Mouse (Mus musculus) cerebellum, postnatal 14 days (tissue): Measurements from ENCODE around the gene Efnb2.

Experiments
- DNase-seq, 2 experiments: peaks; one replicate each; pipeline ENCODE4 v3.0.0; 2021; ENCODE audit warnings: mixed read lengths in 2 of 2

The Efnb2 gene

DNA sequence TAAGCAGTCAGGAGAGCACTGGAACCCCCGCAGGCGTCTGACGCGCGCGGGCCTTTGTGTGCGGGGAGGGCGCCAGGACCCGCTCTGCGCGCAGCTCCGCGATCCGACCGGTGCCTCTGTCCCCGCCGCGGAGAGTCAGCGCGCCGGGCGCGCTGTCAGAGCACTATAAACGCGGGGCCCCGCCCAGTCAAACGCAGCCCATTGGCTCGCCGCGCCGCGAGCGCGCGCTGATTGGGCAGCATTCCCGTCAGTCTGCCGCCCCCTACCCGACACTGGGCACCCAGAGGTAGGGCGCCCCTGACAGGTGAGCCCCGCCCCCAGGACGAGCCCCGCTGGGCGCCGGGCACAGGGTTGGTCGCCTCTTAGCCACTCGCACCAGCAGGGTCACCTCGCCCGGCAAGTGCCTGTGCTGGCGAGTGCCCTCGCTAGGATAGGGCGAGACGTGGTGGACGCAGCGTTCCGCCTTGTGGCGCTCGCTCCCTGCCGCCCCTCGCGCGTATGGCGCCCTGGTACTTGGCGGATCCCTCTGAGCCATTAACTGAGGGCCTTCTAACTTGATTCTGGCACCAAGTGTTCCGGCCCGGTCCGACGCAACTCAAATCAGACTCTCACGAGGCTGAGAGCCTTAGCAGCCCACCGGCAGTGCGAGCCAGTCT is at the start of gene Efnb2:
Gene Efnb2 (minus strand): TSS at position 140 of the 656 bp plus-strand sequence.
- DNase-seq = peak; percentile 97 to 99

DNA sequence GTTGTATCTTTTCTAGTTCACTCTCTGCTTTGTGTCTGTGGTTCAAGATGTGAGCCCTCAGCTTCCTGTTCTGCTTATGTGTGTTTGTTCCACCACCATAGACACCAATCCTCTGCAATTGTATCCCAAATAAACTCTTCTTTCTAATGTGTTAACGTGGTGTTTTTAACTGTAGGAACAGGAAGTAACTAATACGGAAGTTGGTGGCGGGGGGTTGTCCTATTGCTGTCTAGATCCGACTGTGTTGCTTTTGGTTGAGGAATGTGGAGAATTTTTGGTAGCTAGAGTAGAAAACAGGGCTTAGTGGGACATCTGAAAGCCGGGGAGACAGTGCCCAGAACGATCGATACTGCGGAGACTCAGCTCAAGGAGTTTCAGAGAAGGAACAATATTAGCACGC is 43.8 kb upstream of the Efnb2 start:
- no peak for DNase-seq

DNA sequence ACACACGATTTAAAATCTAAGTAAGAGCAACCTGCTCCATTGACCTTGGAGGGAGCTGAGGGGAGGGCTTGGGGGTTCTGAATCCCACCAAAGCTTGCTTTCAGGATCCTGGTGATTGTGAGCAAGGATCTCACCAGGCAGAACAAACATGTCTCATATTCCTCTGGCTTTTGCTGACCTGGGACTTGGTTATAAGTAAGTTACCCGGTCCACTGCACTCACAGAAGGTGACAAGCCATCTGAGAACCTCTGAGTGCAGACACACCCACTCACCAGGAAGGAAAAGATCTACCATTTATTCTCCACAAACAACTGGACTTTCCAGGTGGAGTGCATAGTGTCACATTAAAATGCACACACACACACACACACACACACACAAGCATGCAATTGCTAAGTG is 42.6 kb upstream of the Efnb2 start:
- no peak for DNase-seq

DNA sequence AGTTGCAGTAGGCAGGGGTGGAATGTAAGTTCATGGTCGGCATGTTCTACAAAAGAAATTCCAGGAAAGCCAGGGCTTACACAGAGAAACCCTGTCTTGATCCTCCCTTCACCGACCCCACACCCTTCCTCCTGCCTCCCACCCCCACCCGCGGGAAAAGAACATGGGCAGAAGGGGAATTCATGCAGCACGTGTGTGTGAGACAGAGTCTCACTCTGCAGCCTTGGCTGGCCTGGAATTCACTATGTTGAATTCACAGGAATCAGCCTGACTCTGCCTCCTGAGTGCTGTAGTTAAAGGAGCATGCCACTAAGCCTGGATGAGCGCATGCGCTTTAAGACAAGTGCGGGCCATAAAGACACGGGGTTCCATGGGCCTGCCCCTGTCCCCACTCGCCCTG is 39.8 kb upstream of the Efnb2 start:
- DNase-seq = no peak

DNA sequence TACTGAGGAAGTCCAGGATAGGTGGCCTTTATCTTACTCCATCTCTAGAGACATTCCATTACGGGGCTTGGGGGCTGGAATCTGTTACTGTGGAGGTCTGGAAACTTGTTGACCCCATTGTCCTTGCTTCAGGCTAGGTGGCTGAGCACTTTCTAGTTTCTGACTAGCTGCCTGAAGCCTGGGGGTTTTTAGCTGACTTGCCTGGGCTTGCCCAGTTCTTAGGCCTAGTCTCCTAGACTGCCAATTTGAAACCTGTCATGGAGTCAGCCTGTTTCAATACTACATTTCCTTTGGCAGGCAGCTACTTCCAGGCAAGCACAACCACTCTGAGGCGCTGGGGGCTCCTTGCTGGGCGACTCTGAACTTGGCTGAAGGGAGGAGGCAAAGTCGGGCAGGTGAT is 39.2 kb upstream of the Efnb2 start:
- DNase-seq = no peak

DNA sequence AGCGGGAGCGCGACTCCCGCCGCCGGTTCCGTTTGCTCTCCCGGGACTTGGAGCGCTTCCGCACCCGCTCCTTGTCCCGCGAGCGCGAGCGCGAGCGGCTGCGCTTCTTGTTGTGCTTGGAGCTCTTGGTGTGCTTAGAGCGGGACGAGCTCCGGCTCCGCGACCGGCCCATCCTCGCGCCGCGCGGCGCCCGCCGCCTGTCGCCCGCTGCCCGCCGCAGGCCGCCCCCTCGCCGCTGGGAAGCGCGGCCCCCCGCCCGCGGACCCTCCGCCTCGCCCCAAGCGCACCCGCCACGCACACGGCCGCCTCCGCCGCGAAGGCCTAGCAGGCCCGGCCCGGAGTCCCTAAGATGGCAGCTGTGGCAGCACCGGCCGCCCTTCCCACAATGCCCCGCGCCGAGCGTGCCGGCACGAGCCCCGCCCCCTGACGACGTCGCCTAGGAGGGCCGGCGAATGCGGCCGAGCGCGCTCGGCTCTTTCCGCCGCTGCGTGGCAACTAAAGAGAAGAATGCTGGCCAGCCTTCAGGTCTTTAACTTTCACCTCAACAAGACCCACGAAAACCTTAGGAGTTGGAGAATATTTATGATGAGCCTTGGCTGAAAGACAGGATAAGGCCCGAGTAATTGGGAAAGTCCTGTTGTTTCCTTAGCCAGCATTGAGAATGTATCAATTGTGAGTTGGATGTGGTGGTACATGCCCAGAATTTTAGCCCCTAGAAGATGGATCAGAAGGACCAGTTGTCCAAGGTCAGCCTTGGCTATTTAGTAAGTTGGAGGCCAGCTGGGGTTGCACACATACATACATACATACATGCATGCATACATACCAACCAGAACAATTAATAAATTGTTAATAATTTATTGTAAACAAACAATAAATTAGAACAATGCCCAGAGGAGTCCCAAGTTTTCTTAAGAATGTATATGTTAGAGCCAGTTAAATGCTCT is 29.4 kb upstream of the Efnb2 start, which contains the start of gene Arglu1:
Gene Arglu1 (minus strand): TSS at position 376 of the 947 bp plus-strand sequence.
- peak; percentile 99 to 100 for DNase-seq

DNA sequence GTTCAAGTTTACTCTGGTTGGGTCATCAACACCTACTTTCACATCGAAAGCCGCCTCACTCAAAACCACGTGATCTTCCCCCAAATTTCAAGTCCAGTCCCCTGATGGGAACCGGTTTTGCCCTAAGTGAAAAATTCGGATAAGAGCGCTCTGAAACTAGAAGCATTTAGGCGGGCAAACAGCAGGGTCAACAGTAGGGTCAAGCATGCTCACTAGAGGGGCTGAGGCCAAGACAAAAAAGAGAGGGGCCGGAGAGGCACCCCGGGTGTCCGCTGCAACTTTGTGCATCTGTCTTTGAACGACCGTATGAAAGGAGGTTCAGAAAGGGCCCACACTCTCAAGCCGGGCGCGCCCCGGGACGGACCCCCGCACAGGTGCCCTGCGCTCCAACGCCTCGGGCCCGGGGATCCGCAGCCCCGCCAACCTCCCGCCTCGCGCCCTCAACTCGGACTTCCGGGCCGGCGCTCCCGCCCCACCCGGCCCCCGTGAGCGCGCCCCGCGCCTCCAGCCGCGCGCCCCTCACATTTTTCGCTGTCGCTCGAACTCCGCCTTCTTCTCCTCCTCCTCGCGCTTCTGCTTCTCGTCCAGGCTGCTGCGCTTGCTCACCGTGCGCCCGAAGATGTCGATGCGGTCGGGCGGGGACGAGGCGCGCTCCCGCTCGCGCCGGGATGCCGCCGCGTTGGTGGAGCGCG is 28.6 kb upstream of the Efnb2 start:
- peak; percentile 69 to 74 for DNase-seq

DNA sequence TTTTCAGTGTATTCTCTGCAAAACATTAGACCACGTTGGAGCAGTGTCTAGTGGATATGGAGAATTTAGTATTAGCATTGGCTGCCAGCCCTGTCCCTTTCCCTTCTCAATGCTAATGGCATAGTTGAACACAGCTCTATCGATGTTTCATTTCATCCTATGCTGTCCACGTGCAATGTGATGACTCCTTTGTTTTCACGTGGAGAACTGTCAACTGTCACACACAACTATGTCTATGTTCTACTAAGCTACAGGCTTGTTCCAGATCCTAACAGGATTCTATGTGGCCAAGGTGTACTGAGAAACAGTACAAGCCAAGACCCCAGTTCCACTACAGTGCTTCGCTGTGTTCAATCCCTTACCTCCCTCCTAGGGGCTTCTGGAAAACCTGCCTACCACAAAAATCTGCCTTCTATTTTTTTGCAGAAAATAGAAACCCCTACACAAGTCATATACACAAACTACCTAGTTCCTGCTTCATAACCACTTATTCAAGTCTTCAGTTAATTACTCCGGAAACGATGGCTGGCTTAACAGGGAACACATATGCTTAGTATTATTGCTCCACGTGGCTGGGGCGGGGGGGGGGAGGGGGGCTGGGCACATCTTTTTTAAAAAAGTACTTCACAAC is 27.9 kb upstream of the Efnb2 start:
- no peak for DNase-seq

DNA sequence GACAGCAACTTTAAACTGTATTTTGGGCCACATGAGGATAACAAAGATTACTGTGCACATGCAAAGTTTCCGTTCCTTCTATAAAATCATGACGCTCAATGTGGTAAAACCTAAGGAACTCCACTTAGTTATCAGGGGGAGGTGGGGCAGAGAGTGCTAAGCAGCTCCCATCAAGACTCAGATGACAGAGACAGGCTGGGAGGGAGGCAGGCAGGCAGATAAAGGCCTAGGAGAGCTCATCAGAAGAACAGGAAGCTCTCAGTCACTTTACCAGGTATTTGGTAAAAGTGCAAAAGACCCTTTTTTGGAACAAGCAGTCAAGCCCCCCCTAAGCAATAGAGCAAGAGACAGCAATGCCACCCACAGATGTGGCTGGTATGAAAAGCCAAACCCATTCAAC is 24.5 kb upstream of the Efnb2 start:
- DNase-seq = no peak

DNA sequence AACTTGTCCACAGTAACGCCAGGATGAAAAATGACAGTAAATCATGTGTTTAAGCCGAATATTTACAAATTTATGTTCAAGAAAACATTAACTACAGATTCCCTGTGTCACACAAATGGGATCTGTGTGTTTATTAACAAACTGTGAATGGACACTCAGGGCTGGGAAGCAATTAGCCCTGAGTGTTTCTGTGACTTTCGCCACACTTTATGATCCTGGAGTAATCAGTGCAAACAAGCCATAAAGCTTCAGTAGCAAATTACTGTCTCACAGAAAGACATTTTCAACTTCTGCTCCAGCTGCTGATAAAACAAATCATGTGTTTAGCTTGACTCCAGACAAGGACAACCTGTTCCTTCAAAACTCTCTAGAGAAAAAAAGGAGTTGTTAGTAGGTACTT is 21.7 kb upstream of the Efnb2 start:
- DNase-seq = no peak

DNA sequence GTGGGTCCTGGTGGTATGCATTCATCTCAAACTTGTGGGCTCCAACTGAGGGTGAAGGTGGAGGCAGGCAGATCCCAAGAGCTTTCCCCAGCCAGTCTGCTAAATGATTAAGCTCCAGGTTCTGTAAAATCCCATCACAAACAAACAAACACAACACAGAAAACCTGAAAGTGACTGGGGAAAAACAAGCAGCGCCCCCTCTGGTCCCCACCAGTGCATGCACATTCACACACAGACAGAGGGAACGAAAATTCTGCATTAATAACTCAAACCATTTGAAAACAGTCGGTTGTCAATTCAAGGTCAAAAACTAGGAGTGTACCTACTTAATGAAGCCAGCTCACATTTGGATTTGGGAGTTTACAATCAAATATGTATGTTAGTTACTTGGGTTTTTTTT is 17.2 kb upstream of the Efnb2 start:
- DNase-seq = no peak

DNA sequence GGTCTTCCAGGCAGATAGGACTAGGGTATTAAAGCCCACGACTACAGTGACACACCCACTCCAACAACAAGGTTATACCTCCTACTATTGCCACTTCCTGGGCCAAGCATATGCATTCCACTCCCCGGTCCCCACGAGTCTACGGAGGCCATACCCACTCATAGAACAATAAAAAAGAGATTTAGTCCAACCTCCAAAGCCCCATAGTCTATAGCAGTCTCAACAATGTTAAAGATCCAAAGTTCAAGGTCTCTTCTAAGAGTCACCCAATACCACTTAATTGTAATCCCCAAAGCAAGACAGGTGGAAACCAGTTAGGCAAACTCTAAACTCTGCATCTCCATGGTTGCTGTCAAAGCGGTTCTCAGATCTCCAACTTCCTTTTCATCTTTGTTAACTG is 13.8 kb upstream of the Efnb2 start:
- DNase-seq = no peak

DNA sequence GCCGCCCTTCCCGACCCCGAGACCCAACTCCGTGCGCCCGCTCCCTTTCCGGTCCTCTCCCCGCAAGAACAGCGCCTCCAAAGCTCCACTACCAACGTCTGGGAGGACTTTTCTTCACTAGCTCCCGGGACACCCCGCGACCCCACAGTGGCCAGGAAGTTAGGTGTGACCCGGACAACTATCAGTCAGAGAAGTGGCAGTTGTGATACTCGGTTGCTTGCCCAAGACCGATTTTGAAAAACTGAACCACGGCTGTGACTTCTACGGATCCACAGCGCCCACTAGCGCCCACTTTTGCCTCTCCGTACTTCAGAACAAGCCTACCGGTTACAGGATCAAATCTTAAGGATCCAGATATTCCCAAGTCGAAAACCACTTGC is 707 bp upstream of the Efnb2 start:
- peak; percentile 96 to 97 for DNase-seq

DNA sequence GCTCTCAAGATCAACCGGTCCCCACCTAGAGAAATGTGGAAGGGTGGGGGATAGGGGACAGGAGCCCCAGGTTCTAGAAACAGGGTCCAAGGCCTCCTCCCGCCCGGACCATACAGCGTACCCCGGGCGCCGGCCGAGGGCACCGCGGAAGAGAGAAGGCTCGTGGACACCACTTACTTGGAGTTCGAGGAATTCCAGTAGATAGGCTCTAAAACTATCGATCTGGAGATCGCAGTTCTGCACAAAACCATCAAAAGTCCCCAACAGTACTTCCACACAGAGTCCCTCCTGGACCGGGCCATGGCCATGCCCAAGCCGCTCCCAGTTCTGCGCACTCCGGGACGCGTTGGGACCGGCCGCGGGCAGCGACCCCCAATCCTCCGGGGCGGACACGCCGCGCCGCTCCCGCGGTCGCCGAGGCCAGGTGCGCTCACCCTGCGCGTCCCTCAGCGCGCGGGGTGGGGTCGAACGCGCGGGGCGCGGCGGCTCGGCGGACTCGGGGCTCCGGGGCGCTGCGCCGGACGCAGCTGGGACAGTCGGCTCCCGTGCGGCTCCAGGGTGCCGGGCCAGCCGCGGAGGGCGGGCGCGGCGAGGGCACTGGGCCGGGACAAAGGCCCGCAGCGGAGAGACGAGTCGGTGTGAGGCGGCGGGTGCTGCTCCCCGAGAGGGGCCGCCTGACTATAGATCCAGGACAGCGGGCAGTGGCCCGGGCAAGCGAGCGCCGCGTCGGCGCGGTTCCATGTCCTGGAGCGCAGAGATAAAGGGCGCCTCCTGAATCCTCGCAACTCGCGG is 539 bp downstream of the Efnb2 start:
- no peak for DNase-seq

DNA sequence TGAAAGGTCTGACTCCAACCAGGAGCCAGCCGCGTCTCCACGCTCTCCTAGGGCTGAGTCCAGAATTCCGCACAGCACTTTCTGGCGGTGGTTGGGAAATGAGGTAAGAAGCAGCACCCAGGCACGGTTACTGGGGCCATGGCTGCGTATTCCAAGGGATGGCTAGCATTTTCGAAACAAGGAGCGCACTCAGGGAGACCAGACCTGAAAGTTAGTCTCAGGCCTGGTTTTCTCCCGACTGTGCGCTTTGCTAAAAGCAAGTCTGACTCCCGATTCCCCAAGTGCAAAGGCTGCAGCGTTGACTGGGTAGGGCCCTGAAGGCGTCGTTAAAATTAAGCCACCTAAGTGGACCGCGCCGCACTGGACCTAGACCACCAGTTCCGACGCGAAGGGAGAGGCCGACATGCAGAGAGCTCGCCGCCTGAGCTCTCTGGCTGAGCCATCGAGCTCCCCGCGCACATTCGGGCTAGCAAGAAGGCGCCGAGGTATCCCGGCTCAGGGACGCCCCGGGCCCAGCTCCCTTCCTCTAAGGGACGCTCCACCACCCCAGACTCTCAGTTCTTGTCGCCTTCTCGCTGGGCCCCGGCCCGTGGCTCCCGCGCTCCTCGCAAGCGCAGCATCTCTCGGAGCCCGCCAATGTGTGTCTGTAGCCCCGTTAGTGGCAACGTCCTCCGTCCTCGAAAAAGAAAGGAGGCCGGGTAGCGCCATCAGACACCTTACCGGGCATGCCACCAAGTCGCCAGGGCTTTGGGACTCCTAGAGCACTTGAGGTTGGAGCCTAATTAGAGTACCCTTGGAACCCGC is 1.3 kb downstream of the Efnb2 start:
- peak; percentile 49 to 66 for DNase-seq

DNA sequence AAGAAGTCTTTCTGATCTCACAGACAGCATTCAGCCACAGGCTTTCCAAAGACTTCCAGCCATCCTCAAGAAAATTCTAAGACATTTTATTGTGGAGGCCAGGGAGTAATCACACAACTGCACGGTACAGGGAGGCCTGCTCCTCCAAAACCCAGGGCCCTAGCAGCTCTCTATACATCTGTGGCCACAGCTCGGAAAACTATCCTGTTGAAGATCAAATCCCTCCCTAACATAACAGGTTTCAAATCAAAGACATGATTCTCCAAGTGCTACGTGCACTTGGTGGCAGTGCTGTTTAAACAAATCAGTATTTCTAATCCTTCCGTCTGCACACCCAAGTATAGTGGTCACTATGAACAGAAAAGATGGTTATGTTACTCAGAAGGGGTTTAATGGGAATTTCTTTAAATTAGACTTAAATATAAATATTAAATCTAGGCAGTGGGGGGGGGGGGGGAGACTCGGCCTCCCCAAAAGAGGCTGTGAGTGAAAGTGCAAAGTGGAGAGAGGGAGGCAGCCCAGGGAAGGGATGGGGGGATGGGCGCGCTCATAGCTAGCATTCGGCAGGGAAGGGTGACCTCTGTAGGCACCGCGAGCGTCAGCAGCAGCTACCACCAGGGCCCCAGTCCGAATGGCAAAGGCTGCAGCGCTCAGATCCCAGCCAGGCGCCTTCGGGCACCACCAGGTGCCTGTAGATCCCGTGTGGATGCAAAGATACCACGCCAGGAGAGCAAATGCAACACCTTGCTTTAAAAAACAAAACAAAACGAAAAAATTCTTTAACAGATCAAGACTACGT is 2.4 kb downstream of the Efnb2 start:
- peak; percentile 94 to 96 for DNase-seq

DNA sequence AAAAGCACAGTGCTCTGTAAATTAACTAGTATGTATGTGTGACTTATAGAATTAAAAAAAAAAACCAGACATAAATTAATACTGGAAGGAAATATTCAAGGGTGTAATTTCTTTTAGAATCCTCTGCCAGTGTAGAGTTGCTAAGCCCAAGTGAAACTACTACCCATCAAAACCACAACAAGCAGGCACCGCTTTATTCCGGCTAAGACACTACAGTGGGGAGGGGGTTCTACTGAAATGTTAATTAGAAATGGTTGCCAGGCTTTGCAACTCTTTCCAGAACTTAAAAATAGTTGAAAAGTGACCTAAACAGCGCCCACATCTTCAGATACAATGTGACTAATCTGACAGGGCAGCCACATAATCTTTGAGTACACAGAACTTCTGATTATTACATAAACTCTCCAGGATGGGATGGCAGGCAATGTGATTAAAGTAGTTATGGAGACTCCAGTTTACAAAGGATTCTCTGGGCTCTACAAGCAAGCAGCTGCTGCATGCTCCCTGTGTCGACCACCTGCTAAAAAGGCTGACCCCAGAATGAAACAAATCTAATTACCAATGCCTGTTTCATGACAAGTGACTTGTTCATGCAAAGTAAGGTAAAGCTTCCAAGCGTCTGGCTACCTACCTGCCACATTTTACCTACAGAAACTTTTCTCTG is 3.2 kb downstream of the Efnb2 start:
- DNase-seq = no peak

DNA sequence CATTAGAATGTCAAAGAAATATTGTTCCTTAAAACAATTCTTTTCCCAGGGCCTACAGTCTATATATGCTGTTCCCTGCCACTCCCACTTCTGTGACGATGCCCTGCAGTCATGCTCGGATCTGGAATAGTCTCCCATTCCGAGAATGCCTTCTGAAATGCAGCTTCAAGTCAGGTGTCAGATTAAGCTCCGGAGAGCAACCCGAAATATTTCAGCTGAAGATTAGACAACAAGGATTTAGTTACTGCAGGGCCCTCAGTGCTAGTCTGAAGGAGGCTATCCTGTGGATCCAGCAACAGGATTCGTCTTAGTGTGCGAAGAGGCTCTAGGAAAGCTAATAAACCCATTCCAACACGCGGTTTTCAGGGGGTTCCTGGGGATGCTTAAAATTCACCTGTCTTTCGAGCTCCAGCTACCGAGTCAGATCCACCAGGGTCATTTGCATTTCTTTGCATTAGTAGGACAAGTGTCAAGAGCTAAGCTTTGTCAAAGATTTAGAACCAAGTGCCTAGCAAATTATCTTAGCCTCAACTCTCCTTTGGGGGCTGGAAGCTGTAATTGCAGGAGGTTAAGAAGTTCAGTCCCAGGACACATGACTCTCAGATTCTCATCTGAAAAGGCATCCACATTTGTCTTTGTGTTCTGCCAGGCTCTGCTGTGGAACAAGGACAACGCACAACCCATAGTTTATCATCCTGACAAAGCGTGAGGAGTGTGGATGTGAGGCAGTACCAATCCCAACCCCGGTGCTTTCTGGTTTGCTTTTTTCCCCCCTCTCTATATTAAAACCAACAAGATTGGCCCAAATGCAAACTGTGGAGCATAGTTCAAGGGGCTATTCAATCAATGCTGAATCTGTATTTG is 4.2 kb downstream of the Efnb2 start:
- DNase-seq = no peak
